Mouse (Mus musculus) right cerebral cortex, postnatal 10 days (tissue): Measurements from ENCODE around the gene Gm13698.
"Not testable (repeated sequence)": the region's sequence is repeated elsewhere in the genome, so short reads cannot be mapped to it uniquely, and the experiment has no call there.

Experiments used
- DNase-seq, 2 experiments: peaks; one replicate each; pipeline ENCODE4 v3.0.0; 2021; ENCODE audit warnings: low spot score in 2 of 2

Gm13698 gene

DNA sequence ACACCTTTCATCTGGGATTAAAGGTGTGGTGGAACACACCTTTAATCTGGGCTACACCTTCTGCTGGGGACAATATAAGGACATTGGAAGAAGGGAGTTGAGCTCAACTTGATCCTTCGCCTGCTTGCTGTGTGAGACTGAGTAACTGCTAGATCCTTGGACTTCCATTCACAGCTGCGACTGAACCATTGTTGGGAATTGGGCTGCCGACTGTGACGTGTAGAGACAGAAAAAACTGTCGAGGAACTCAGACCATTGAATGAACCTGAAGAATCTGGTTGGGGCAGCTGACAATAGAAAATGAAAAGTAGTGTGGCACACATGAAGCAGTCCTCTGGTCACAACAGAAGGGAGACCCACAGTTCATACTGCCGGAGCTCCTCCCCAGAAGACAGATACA lies at the start of gene Gm13698:
Gene Gm13698, plus strand, starts transcription at position 301 of the 400 bp plus-strand sequence.
- DNase-seq: not testable (repeated sequence)

DNA sequence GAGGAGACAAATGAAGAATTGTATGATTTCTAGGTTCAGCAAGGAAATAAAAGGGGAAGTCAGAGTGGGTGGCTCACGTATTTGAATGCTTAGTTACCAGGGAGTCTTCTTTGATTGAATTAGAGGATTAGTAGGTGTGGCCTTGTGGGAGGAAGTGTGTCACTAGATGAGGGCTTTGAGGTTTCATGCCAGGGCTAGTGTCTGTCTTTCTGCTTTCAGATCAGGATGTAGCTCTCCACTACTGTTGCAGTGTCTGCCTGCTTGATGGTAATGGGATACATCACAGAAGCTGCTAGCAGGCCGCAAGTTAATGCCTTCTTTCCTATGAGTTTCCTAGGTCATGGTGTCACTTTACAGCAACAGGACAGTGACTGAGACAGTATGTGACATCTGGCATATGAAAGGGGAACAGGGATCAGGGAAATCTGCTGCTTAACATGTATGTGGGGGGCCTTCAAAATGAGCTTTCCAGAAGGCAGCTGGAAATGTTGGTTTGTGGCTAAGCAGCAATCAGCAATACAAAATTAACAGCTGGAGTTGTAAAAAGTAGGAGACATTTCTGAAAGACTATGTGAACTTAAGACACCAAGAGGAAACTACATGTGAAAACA lies 25.9 kb upstream of the Gm13698 start:
- no peak for DNase-seq

DNA sequence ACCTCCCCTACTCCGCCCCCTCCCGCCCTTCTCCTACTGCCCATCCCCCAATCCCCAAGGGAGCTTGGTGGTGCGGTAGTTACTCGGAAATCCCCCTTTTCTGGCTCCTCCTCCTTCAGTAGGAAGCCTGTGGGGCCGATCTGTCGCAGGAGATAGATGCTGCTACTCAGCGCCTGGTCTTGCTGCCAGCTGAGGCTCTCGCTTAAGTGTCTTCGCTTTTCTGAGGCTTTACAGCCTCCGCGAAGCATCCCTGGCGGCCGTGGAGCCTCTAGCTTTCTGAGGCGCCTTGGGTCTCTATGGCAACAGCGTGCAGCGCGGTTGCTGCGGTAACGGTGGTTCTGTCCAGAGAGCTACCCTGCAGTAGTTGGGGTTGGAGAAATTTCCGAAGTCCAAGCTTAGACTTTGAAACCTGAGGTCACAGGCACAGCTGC lies 14.5 kb upstream of the Gm13698 start, which contains the start of gene Zswim2:
Gene Zswim2, minus strand, starts transcription at position 298 of the 431 bp plus-strand sequence.
- peak; percentile 93 to 95 for DNase-seq

DNA sequence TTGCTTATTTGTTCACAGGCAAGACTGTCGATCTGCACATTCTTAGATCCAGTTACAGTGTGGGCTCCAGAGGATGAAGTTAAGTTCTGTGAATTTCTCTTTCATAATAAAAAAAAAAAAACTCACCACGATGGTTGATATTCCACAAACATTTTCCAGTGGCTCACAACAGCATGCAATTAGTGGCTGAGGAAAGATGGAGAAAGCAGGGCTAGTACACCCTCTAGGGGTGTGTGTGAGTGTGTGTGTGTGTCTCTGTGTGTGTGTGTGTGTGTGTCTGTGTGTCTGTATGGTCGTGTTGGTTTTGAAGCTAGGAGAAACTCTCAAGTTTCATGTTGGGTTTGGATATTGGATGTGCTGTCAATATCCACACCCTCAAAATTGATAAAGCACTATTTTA lies 14.1 kb upstream of the Gm13698 start:
- DNase-seq: no peak

DNA sequence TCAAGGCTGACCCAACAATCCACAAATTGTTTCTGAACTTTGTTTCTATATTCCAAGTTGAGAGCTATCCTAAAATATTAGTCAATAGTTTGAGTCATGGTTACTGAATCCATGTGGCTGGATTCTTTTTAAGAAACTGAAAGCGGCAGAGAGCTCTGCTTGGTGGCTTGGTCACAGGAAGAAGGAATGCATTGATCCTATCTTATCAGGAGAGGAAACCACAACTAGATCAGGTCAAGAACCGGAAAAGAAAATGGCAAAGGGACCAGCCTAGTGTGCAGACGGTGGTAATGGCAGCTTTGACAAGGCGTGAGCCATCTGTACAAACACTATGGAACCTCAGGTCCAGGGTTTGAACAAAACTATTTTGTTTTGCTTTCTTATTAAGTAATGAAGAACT lies 13.7 kb upstream of the Gm13698 start:
- no peak for DNase-seq

DNA sequence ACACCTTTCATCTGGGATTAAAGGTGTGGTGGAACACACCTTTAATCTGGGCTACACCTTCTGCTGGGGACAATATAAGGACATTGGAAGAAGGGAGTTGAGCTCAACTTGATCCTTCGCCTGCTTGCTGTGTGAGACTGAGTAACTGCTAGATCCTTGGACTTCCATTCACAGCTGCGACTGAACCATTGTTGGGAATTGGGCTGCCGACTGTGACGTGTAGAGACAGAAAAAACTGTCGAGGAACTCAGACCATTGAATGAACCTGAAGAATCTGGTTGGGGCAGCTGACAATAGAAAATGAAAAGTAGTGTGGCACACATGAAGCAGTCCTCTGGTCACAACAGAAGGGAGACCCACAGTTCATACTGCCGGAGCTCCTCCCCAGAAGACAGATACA lies 5.7 kb downstream of the Gm13698 start, which contains the start of gene Gm13693:
Gene Gm13693, plus strand, starts transcription at position 301 of the 400 bp plus-strand sequence.
- DNase-seq: not testable (repeated sequence)

DNA sequence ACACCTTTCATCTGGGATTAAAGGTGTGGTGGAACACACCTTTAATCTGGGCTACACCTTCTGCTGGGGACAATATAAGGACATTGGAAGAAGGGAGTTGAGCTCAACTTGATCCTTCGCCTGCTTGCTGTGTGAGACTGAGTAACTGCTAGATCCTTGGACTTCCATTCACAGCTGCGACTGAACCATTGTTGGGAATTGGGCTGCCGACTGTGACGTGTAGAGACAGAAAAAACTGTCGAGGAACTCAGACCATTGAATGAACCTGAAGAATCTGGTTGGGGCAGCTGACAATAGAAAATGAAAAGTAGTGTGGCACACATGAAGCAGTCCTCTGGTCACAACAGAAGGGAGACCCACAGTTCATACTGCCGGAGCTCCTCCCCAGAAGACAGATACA lies 11.5 kb downstream of the Gm13698 start, which contains the start of gene Gm13695:
Gene Gm13695, plus strand, starts transcription at position 301 of the 400 bp plus-strand sequence.
- DNase-seq: not testable (repeated sequence)

DNA sequence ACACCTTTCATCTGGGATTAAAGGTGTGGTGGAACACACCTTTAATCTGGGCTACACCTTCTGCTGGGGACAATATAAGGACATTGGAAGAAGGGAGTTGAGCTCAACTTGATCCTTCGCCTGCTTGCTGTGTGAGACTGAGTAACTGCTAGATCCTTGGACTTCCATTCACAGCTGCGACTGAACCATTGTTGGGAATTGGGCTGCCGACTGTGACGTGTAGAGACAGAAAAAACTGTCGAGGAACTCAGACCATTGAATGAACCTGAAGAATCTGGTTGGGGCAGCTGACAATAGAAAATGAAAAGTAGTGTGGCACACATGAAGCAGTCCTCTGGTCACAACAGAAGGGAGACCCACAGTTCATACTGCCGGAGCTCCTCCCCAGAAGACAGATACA lies 17.3 kb downstream of the Gm13698 start, which contains the start of gene Gm13696:
Gene Gm13696, plus strand, starts transcription at position 301 of the 400 bp plus-strand sequence.
- DNase-seq: not testable (repeated sequence)

DNA sequence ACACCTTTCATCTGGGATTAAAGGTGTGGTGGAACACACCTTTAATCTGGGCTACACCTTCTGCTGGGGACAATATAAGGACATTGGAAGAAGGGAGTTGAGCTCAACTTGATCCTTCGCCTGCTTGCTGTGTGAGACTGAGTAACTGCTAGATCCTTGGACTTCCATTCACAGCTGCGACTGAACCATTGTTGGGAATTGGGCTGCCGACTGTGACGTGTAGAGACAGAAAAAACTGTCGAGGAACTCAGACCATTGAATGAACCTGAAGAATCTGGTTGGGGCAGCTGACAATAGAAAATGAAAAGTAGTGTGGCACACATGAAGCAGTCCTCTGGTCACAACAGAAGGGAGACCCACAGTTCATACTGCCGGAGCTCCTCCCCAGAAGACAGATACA lies 23.1 kb downstream of the Gm13698 start, which contains the start of gene Gm13694:
Gene Gm13694, plus strand, starts transcription at position 301 of the 400 bp plus-strand sequence.
- DNase-seq: not testable (repeated sequence)

DNA sequence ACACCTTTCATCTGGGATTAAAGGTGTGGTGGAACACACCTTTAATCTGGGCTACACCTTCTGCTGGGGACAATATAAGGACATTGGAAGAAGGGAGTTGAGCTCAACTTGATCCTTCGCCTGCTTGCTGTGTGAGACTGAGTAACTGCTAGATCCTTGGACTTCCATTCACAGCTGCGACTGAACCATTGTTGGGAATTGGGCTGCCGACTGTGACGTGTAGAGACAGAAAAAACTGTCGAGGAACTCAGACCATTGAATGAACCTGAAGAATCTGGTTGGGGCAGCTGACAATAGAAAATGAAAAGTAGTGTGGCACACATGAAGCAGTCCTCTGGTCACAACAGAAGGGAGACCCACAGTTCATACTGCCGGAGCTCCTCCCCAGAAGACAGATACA lies 28.9 kb downstream of the Gm13698 start, which contains the start of gene Gm13697:
Gene Gm13697, plus strand, starts transcription at position 301 of the 400 bp plus-strand sequence.
- DNase-seq: not testable (repeated sequence)

DNA sequence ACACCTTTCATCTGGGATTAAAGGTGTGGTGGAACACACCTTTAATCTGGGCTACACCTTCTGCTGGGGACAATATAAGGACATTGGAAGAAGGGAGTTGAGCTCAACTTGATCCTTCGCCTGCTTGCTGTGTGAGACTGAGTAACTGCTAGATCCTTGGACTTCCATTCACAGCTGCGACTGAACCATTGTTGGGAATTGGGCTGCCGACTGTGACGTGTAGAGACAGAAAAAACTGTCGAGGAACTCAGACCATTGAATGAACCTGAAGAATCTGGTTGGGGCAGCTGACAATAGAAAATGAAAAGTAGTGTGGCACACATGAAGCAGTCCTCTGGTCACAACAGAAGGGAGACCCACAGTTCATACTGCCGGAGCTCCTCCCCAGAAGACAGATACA lies 34.8 kb downstream of the Gm13698 start, which contains the start of gene Gm13691:
Gene Gm13691, plus strand, starts transcription at position 301 of the 400 bp plus-strand sequence.
- not testable (repeated sequence) for DNase-seq

DNA sequence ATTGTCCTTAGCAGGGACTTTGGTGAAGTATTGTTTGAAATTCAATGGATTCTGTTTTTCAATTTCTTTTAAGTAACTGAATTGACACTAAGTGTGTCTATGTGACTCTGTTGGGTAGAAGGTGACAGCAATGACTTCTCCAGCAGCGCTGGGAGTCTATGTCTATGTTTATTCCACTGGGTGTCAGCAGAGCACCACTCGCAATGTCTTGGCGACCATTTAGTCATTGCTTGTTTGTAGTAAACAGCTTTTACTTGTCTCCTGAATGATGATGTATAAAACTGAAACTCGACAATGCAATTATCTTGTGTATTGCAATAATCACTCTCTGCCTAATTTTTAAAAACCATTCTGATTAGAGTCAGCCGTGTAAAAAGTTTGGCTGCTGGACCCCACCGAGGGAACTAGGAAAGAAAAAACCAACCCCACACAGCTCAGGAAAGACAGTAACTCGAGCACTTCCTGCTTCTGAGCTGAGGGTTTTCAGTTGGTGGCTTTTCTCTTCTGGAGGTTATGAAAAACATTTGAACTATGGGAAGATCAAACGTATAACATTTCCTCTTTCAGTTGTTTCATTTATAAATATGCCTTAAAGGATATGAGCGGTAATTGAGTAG lies 38.3 kb downstream of the Gm13698 start:
- not testable (repeated sequence) for DNase-seq

DNA sequence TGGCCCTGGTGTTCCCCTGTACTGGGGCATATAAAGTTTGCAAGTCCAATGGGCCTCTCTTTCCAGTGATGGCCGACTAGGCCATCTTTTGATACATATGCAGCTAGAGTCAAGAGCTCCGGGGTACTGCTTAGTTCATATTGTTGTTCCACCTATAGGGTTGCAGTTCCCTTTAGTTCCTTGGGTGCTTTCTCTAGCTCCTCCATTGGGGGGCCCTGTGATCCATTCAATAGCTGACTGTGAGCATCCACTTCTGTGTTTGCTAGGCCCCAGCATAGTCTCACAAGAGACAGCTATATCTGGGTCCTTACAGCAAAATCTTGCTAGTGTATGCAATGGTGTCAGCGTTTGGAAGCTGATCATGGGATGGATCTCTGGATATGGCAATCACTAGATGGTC lies 39.0 kb downstream of the Gm13698 start:
- not testable (repeated sequence) for DNase-seq
